Mouse (Mus musculus) limb, embryonic 13.5 days (tissue): ENCODE data around the gene Crmp1. TPM values are rescaled to one million over a fixed set of nuclear protein-coding genes. Genes with fewer than 3 reads are reported as not detected.

Source experiments
- ATAC-seq: fragments of 200-750 bp; cut with Nextera tagmentation; 2 replicates; pipeline ENCODE4 v1.8.0; 2017; ENCODE audit warnings: low read depth, moderate number of reproducible peaks, moderate TSS enrichment; ENCODE audit not compliant: low FRiP score
- H3K27ac ChIP-seq: fragments of 300-500 bp; sonication (generic); 2 replicates; pipeline ENCODE4 v1.5.1; 2015; ENCODE audit warnings: inconsistent platforms, mild to moderate bottlenecking, moderate library complexity
- H3K27me3 ChIP-seq: fragments of 300-500 bp; sonication (generic); 2 replicates; pipeline ENCODE4 v1.6.1; 2015; ENCODE audit warnings: mild to moderate bottlenecking, inconsistent platforms
- H3K36me3 ChIP-seq: fragments of 300-500 bp; sonication (generic); 2 replicates; pipeline ENCODE4 v1.6.1; 2015; ENCODE audit warnings: inconsistent platforms, mild to moderate bottlenecking, moderate library complexity
- H3K4me1 ChIP-seq: fragments of 300-500 bp; sonication (generic); 2 replicates; pipeline ENCODE4 v1.6.1; 2015; ENCODE audit warnings: inconsistent platforms
- H3K4me2 ChIP-seq: fragments of 300-500 bp; sonication (generic); replicated peaks from 2 replicates; pipeline ENCODE4 v1.6.1; 2015; ENCODE audit warnings: inconsistent platforms, mild to moderate bottlenecking, moderate library complexity
- H3K4me3 ChIP-seq: fragments of 300-500 bp; sonication (generic); 2 replicates; pipeline ENCODE4 v1.5.1; 2015; ENCODE audit warnings: moderate library complexity, mild to moderate bottlenecking, inconsistent platforms
- H3K9ac ChIP-seq: fragments of 300-500 bp; sonication (generic); 2 replicates; pipeline ENCODE4 v1.6.1; 2015; ENCODE audit warnings: mild to moderate bottlenecking, inconsistent platforms
- H3K9me3 ChIP-seq: fragments of 300-500 bp; sonication (generic); 2 replicates; pipeline ENCODE4 v1.6.1; 2016; ENCODE audit warnings: inconsistent platforms
- WGBS: fragments of 180-500 bp; shearing (Covaris S2); methylation state at CpG from one replicate; pipeline ENCODE4 v1.1.7; 2015; 5-methylcytosine and 5-hydroxymethylcytosine counted together
- polyA plus RNA-seq: library from polyadenylated mRNA; unstranded; fragments of >200 nt; fragmentation: Nextera tagmentation; extraction: Ambion mirVana; gene quantifications from 2 replicates; pipeline ENCODE4 v1.2.1, GENCODE M21; 2015

Gene Crmp1
- polyA plus RNA-seq, 1 experiment from 2014 or later, result 14.5 TPM

DNA sequence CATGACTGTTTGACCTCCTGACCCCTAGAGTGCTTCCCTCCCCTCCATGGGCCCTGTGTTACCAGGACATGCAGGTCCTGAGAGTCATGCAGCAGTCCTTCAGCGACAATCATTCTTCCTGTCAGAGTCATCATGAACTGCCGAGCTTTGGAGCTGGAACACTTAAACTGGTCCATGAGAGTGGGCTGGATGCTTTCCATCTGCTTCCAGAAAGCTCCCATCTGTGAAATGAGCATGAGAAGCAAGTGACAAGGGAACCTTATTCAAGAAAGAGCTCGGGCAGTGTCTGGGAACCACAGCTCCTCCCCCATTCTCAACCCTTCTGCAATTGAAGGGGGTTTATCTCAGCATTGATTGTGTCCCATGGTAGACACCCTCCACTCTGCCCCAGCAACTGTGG is 78.4 kb downstream of the Crmp1 start:
- no peaks in the 10 kb centered on the region for H3K4me1 ChIP-seq
- H3K9ac ChIP-seq, result no peak overlapping the region
- no peak overlapping the region for H3K4me3 ChIP-seq
- H3K4me2 ChIP-seq, result no peak overlapping the region
- no peaks in the 10 kb centered on the region for H3K27me3 ChIP-seq
- no peak overlapping the region for H3K27ac ChIP-seq
- no peak for ATAC-seq
- peaks cover 13% of the 10 kb centered on the region for H3K9me3 ChIP-seq
- peaks cover 97% of the 10 kb centered on the region for H3K36me3 ChIP-seq
- WGBS, result 78% methylated on average over 3 of the region's 3 CpGs

DNA sequence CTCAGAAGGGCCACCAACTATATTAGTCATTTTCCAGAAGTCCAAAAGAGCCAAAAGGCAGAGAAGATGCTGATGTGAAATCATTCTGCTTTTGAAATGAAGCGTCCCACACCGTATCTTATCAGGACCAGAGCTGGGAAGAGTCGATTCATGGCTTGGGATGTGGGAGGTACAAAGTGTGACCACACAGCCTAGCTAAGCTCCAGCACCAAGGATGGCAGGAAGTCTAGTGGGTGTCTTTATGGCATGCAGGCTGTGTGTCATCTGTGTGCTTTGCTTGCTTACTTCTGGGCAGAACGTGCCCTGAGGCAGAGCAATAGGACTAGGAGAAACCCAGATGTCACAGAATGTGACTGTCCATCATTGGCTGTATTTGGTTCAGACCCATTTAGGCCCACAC is 79.0 kb downstream of the Crmp1 start:
- H3K9me3 ChIP-seq, result peaks cover 7% of the 10 kb centered on the region; the same call in 1 of the 2 replicates
- H3K9ac ChIP-seq, result no peak overlapping the region
- peaks cover 97% of the 10 kb centered on the region for H3K36me3 ChIP-seq
- no peak for ATAC-seq
- 91% methylated on average over 4 of the region's 4 CpGs for WGBS
- no peaks in the 10 kb centered on the region for H3K27me3 ChIP-seq
- no peaks in the 10 kb centered on the region for H3K4me1 ChIP-seq
- no peak overlapping the region for H3K4me2 ChIP-seq
- H3K4me3 ChIP-seq, result no peak overlapping the region
- no peak overlapping the region for H3K27ac ChIP-seq

DNA sequence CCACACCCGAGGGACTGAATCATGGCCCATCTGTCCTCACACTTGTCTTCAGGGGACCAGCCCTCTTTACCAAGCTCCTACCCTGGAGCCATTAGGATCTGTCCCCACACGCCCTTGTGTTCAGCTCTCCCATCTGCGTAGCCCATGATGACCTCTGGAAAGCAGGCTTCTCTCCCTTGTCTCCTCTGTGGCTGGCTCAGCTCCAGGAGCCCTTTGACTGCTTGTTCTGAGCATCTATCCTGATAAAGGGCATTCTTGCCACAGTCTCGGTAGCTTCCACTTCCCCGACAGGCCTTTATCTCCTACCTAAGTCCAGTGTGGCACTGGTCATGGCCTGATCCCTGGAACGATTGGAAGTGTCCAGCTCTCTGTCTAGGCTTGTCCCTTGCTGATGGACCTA is 84.9 kb downstream of the Crmp1 start:
- H3K4me3 ChIP-seq, result no peak overlapping the region
- no peak overlapping the region for H3K9ac ChIP-seq
- 84% methylated on average over 6 of the region's 6 CpGs for WGBS
- no peak for ATAC-seq
- peaks cover 95% of the 10 kb centered on the region for H3K36me3 ChIP-seq
- H3K4me1 ChIP-seq, result no peaks in the 10 kb centered on the region
- no peaks in the 10 kb centered on the region for H3K27me3 ChIP-seq
- H3K27ac ChIP-seq, result no peak overlapping the region
- H3K4me2 ChIP-seq, result no peak overlapping the region
- H3K9me3 ChIP-seq, result no peaks in the 10 kb centered on the region

DNA sequence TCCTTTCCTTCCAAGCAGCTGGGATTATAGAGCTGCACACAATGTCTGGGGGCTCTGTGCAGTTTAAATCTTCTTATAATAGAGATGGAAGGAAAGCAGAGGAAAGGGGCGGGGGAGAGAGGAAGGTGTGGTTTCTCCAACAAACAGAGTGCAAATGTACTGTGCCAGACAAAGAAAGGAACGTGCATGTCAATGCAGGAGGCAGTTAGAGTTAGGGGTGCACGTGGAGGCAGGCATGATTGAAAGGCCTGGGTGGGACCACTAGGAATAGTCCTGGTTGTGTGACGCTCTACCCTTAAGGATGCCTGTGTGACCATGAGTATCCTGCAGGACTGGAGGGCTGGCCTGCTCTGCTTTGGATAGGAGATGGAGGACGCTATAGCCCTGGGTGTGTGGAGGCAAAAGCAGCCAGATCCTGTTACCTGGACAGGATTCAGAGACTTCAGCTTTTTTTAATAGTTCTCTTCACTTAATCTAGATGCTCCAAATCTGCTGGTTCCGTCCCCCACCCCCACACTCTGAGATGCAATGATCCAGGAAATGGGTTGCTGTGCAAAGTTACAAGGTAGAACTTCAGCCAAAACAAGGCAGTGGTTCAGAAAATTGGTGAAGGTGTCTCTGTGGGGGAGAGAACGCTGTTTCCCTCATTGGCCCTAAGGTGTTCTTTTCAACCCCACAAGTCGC is 88.9 kb downstream of the Crmp1 start:
- Histone ChIP-seq H3K4me1 (peaks cover 13% of the 10 kb centered on the region), H3K27me3 (no peaks in the 10 kb centered on the region), H3K4me2 (no peak overlapping the region), H3K9ac (no peak overlapping the region), H3K27ac (no peak overlapping the region), H3K9me3 (no peaks in the 10 kb centered on the region), H3K4me3 (no peak overlapping the region), H3K36me3 (peaks cover 83% of the 10 kb centered on the region)
- 86% methylated on average over 8 of the region's 8 CpGs for WGBS
- ATAC-seq, result no peak

DNA sequence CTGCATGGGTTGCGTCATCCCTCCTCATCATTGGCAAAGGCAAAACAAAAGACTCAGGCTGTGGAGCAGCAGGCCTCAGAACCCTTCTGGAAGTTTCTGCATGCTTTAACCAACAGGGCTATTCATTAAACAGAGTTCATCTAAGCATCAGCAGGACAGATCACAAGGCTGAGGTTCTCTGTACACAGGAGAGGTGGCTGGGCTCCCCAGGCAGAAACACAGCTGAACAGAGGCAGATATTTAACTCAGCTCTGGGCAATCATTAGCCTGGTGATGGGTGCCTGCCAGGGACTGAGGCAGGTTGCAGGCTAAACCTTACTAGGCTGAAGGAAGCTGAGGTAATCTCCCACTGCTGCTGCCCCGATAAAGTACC is 89.4 kb downstream of the Crmp1 start:
- Histone ChIP-seq H3K4me2 (no peak overlapping the region), H3K36me3 (peaks cover 78% of the 10 kb centered on the region), H3K9me3 (no peaks in the 10 kb centered on the region), H3K4me1 (peaks cover 19% of the 10 kb centered on the region), H3K4me3 (no peak overlapping the region), H3K27me3 (no peaks in the 10 kb centered on the region), H3K27ac (no peak overlapping the region), H3K9ac (no peak overlapping the region)
- ATAC-seq, result no peak
- WGBS, result 95% methylated on average over 2 of the region's 2 CpGs

DNA sequence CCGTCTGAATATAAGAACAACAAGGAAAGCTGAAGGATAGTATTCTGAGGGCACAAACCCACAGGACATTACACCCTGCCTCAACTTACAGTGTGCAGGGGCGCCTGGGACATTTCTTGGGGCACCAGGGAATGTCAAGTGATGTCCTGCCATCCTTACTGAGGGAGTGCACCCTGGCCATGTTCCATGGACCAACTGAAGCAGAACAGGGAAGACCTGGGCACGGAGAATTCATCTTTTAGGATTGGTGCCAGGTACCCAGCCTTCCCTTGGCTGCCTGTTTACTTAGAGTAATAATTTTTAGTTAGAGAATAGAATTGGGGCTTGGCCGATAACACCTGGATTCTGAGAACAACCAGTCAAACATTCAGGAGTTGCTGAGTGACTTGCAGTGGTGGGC is 90.3 kb downstream of the Crmp1 start:
- H3K36me3 ChIP-seq, result peaks cover 68% of the 10 kb centered on the region
- 71% methylated on average over 4 of the region's 4 CpGs for WGBS

DNA sequence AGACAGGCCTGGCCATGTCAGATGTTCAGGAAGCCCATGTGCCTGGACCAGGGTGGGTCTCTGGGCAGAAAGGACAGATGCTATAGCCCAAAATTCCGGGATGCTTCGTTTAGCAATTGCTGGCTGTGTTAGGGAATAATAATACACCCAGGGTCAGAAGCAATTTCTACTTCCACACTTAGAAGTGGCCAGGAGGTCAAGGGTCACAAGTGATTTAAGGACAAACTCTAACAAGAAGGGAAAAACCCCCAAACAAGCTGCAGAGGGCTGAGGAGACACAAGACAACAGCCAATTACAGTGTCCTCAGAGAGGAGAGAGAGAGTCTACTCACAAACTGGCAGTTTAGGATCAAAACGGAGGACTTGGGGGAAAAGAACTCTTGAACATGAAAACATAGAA is 93.3 kb downstream of the Crmp1 start:
- Histone ChIP-seq H3K9me3 (no peaks in the 10 kb centered on the region), H3K4me2 (peak overlapping the region; percentile 81), H3K36me3 (peaks cover 40% of the 10 kb centered on the region), H3K9ac (peak overlapping the region; percentile 90; the same call in 1 of the 2 replicates), H3K27ac (no peak overlapping the region), H3K27me3 (no peaks in the 10 kb centered on the region), H3K4me1 (peaks cover 48% of the 10 kb centered on the region), H3K4me3 (peak overlapping the region; percentile 79; the same call in 1 of the 2 replicates)
- ATAC-seq, result no peak
- WGBS, result 53% methylated on average over 3 of the region's 3 CpGs

More for the DNA sequence above, 90.3 kb downstream of the Crmp1 start:
- Histone ChIP-seq H3K27me3 (no peaks in the 10 kb centered on the region), H3K9me3 (no peaks in the 10 kb centered on the region), H3K4me3 (no peak overlapping the region), H3K4me2 (no peak overlapping the region), H3K27ac (no peak overlapping the region), H3K4me1 (peaks cover 22% of the 10 kb centered on the region), H3K9ac (no peak overlapping the region)
- no peak for ATAC-seq

DNA sequence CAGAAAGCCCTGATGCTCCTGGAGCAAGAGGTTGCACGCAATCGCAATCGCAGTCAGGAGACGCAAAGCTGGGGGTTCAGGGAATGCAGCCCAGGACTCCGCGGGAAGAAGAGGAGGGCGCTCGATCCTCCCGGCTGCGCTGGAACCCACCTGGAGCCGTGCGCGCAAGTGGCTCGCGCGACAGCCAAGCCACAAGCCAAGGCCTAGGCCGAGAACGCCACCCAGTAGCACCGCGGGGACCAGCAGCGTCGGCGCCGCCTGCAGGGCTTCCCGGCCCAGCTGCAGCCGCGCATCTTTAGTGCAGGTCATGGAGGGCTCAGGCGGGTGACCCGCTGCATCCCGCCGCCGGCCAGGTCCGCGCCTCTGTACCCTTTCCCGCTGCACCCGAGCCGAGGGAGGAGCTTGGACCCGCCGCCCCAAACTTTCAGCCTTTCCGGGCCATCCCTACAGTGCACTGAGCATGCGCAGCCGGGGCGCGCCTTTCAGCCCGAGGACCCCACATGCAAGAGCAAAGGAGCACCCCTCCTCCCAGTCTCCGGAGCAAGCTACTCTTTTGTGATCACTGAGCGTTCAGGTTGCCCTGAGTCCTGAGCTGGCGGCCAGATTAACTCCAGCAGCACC is 94.9 kb downstream of the Crmp1 start, which contains the start of gene Evc:
TSS of gene Evc (minus strand) at position 410 of the 621 bp plus-strand sequence.
- H3K9me3 ChIP-seq, result no peaks in the 10 kb centered on the region
- H3K27me3 ChIP-seq, result no peaks in the 10 kb centered on the region
- H3K4me2 ChIP-seq, result peak within 1 kb of the TSS; percentile 81
- H3K4me3 ChIP-seq, result peak within 1 kb of the TSS; percentile 79
- ATAC-seq, result peak; percentile 81
- H3K36me3 ChIP-seq, result peaks cover 29% of the 10 kb centered on the region
- H3K27ac ChIP-seq, result peak within 1 kb of the TSS; percentile 92
- H3K9ac ChIP-seq, result peak within 1 kb of the TSS; percentile 90
- WGBS, result under 1% methylated on average over 43 of the region's 48 CpGs
- peaks cover 52% of the 10 kb centered on the region for H3K4me1 ChIP-seq

DNA sequence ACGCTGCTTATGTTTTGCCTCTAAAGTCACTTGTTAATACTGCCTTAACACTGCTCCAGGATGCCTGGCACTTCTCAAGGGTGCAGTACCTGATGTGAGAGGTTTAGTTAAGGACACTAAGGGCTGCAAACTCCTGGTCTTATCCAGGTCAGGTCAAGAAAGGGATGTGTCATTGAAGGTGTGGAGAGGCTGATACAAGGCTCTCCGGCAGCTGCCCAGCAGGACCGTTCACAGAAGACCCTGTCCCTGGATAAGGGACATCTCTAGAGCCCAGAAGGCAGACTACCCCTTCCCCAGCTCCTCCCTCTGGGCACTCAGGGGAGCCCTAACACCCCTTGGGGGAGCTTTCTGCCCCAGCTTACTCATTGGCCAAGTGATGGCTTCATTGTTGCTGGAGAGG is 96.0 kb downstream of the Crmp1 start:
- Histone ChIP-seq H3K4me3 (peak overlapping the region; percentile 60), H3K9ac (peak overlapping the region; percentile 90), H3K4me1 (peaks cover 52% of the 10 kb centered on the region), H3K27ac (peak overlapping the region; percentile 92), H3K4me2 (peak overlapping the region; percentile 81), H3K9me3 (no peaks in the 10 kb centered on the region), H3K36me3 (peaks cover 24% of the 10 kb centered on the region), H3K27me3 (no peaks in the 10 kb centered on the region)
- ATAC-seq, result no peak
- 62% methylated on average over 3 of the region's 3 CpGs for WGBS

DNA sequence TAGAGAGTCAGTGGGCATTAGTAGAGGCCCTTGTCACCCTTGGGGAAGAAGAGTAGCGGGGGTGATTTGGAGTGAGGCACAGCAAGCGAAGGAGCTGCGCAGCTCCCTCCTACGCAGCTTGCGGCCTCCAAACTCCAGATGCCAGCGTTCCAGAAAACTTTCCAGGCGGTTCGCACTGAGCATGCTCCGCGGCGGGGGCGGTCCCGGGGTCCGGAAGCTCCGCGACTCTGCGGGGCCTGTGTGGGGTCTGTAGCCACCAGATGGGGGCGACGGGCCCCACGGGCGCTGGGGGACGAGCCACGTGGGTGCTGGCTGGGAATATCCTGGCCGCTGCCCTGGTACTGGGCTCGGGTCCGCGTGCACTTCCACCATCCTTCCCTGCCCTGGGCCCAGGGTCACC is 96.5 kb downstream of the Crmp1 start, which contains the start of gene Evc2:
TSS of gene Evc2 (plus strand) at position 212 of the 400 bp plus-strand sequence.
- peak; percentile 89 for ATAC-seq
- Histone ChIP-seq H3K9ac (peak within 1 kb of the TSS; percentile 90), H3K4me1 (peaks cover 52% of the 10 kb centered on the region), H3K9me3 (no peaks in the 10 kb centered on the region), H3K27ac (peak within 1 kb of the TSS; percentile 92), H3K27me3 (no peaks in the 10 kb centered on the region), H3K4me2 (peak within 1 kb of the TSS; percentile 81), H3K36me3 (peaks cover 24% of the 10 kb centered on the region), H3K4me3 (peak within 1 kb of the TSS; percentile 79)
- WGBS, result under 1% methylated on average over 27 of the region's 27 CpGs
